Mouse (Mus musculus): ENCODE results near the gene Gm4491.

Gm4491 gene

DNA sequence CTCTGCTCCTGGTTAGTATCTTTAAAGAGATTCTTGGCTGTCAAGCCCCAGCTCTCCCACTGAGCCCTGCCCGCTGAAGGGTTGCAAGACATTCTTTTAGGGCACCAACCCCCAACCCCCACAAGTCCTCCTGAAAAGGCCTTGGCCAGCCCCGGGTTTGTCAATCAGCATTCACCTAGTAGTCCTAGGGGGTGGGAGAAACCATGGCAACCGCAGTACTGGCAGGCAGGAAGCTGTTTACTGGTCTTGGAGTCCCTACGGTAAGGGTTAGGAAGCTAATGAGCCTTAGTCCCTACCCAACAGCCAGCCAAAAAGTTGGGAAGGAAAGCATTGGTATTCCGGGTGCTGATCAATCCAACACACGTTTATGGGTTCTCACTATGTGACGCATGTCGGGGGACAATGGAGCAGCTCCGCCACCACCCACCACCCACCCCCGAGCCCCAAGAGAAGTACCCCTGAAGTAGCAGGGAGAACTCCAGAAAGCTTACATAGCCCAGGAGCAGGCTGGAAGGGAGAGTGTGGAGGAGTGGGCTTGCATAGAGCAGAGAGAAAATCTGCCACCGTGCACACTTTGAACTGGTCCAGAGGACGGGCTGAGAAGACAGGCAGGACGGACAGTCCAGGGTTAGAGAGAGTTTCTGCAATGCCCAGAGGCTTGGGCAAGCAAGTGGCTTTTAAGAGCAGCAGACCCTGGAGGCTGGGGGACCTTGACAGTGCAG is at the start of gene Gm4491:
Gene Gm4491, minus strand, starts transcription at position 61 of the 722 bp plus-strand sequence.
- no peak for DNase-seq (ENCODE audit: low spot score)

DNA sequence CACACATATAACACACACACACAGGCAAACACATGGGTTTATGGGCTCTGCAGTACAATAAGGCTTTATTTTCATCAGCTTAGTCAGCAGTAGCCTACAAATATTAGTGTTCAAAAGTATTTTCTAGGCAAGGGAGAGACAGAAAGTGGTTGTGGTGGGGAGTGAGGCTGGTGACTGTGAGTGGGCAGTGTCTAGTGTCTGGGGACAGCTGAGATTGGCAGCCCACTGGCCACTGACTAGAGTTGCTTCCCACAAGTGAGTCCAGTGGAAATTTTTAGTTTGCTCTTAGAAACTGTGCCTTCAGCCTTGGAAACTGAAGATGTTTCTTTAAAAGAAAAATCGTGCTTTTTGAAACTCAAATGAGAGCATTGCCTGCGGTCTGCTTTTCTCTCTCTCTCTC is 46.1 kb upstream of the Gm4491 start:
- DNase-seq (ENCODE audit: low spot score): no peak

DNA sequence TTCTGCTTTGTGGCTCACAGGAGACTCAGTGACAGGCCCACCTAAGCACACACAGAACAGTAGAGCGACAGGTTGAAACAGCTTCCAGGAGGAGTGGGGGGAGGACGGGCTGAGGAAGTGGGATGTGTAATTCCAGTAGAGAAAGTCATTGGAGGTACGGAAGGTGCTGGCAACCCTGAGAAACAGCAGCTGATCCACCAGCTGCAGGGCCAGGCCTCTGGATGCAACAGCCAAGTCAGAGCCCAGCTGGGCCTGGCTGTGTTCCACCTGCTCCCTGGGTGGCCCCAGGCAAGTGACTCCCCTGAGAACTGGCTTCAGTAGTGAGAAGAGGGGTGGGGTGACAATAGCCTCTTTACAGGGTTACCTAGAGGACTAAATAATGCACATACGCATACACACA is 45.5 kb upstream of the Gm4491 start:
- peak; percentile 75 for DNase-seq (ENCODE audit: low spot score)

DNA sequence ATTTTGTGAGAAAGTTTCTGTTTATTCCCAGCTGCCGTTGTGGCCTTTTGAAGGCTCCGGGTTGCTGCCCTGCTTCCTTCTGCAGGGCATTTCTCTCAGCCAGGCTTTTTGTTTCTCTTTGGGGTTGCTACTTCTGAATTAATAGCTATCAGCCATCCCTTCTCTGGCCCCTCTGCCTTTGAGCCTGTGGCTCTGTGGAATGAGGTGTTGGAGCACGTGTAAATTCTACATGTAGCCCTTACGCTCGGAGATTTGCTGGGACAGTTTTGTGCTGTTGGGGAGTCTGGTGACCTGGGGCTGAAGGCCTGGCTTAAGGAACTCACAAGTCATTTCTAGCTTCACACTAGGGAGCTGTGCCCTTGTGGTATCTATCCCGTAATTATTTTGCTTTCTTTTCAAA is 39.2 kb upstream of the Gm4491 start:
- DNase-seq (ENCODE audit: low spot score): no peak

DNA sequence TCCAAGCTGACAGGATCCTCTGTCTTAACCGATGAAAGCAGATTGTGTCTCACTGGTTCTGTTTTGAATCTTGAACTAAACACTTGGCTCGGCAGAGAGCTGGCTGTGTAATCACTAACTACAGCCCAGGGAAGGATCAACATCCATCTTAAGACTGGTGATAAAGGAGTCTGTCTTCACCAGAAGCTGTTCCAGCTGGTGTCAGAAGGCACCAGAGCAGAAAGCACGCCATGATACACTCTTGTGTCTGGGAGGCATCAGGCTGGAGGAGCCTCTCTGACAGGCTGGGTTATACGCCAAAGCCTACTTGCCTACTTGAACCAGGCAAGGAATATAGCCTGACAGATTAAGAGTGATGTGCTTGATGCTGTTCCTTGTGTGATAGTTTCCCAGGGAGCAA is 30.1 kb upstream of the Gm4491 start:
- no peak for DNase-seq (ENCODE audit: low spot score)

DNA sequence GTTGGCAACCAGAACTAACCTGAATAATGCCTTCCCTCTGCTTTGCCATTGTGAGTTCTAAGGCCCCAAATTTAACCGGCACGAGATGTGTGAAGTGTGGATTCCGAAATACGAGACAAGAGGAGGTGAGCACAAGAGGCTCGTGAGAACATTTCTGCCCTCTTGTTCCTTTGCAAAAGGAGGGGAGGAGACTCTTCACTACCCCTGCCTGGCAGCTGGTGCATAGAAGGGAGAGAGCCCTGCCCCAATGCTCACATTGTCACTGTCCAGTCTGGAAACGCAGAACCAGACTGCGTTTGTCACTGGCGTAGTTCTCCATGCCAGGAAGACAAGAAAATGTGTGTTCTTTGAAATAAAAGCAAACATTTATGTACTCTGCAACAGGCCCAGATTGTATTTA is 19.6 kb upstream of the Gm4491 start:
- no peak for DNase-seq (ENCODE audit: low spot score)

DNA sequence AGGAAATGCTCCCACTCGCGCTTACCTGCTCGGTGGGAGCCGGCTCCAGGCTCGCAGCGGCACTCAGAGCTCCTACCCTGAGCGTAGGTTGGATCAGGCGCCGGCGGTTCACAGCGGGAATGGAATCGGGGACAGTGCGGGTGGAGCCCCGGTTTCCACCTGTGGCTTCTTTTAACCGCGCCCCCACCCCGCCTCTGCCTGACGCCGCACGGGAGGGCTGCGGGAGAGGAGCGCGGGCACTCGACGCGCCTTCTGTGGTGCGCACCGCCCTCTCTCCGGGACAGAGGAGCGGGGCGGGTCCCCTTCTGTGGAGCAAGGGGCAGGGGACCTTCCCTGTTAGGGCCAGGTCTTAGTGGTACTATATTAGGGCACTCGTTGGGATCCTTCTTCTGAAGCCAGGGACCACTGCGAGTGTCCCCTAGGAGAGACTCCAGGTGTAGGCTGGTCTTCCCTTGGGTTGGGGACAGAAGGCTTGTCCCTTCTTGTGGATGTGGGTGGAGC is 17.5 kb upstream of the Gm4491 start, which contains the start of gene Gjb6:
Gene Gjb6, minus strand, starts transcription at position 451 of the 501 bp plus-strand sequence.
- DNase-seq (ENCODE audit: low spot score): no peak

DNA sequence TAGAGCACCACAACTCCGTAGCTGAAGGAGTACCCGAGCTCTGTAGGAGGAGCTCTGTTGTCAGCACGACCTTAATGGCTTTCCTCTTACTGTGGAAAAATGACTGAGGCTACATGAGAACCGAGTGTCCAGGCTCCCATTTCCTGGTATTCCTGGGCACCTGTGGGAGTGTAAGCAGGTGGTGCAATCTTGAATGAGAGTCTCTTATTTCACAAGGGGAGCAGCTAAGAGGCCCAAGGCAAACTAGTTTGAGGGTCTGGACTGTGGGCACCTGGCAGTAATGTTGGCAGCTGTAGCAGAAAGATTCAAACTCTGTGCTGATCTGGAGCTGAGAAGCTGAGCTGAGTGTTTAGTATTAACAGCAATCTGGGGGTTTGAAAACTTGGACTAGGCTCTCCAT is 11.7 kb upstream of the Gm4491 start:
- no peak for DNase-seq (ENCODE audit: low spot score)

DNA sequence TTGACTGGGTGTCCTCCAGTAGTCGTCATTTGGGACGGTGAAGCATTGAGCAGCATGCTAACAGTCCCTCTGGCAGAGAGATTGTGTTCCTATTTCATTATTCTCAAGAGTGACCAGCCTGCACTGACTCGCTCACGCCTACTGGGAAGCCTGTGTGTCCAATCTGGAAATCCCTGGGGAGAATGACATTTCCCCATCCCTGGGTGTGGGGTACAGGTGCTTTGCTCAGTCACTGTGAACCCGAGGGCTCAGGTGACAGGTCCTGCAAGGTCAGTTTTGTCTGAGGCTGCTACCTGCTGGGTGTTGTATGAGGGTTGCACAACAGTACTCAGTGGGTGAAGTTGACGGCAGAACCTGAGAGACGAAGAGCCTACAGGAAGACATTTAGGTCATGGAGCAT is 6.6 kb upstream of the Gm4491 start:
- DNase-seq (ENCODE audit: low spot score): no peak

DNA sequence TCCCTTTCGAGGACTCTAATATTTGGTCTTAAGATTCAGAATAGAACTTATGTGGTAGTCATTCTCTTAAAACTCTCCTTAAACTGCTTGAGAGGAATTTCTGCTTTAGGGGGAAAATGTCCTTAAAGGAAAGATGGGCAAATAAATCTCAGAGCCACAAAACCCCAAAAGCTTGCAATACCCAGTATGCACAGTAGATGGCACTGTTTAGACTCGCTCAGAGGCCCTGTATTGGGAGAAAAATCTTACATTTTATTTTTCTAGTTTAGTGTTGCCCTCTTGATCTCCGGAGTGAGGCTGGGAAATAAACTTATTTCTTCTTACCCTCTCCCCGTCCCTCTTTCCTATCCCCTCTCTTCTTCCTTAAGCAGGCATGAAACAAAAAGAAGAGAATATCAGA is 6.5 kb downstream of the Gm4491 start:
- peak; percentile 67 for DNase-seq (ENCODE audit: low spot score)

DNA sequence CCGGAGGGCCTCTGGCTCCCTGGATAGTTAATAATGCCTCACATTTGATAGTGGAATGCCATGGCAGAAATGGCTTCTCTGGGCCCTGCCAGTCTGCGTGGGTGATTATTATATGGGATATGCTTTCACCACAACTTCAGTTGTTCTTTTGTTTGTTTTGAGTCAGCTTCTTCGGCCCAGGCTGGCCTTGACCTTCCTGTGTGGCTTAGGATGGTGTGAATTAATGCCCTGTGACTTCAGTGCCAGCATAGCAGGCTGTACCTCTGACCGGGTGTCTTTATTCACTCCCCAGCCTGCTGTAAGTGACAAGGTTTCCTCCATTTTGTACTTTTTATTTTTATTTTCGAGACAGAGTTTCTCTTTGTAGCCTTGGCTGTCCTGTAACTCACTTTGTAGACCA is 7.8 kb downstream of the Gm4491 start:
- no peak for DNase-seq (ENCODE audit: low spot score)

DNA sequence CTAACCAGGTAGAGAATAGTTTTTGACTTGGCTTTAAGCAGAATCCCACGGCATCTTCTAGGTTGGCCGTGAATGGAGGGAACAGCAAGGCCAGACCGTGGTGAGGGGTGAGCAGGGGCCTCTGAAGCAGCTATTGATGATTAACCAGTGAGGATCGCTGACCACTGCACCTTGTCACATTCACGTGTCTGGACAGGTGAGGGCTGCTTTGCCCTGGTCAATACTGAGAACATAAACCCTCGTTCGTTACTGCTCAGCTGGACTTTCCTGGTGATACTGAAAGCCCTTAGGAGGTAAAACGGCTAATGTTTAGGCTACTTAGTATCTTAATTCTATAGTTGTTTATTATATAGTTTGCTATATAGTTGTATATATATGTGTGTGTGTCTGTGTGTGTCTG is 8.6 kb downstream of the Gm4491 start:
- DNase-seq (ENCODE audit: low spot score): no peak

DNA sequence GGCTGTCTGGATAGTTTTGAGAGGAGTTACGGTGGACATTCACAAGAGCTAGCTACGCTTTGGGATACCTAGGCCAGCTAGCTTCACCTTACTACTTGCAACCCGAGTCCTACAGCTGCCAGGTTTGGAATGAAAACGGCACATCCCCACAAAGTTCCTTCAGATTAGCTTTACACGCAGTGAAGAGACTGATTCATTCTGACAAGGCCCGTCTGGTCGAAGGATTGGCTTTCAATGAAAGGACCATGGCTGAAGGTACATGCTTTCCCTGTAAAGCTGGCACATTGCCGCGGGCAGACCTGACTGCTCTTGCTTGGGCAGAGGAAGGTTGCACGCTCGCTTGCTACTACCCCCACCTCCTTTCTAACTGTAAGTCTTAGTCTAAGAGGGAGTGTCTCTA is 10.0 kb downstream of the Gm4491 start:
- no peak for DNase-seq (ENCODE audit: low spot score)

DNA sequence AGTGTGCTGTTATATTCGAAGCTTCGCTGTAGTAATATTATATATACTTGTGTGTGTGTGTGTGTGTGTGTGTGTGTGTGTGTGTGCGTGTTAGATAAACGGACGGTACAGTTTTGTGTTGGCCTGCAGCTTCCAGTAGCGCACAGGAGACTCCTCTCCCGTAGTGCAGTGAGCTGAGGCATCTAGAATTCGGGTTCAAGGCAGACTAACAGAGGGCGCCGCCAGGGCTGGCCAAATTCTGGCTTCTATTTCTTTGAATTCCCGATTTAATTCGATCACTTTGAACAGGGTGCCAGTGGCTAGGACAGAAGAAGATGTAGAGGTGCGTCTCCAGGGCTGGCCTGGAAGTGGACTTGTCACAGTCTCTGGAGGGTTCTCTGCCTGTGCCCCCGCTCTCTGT is 10.6 kb downstream of the Gm4491 start:
- no peak for DNase-seq (ENCODE audit: low spot score)

DNA sequence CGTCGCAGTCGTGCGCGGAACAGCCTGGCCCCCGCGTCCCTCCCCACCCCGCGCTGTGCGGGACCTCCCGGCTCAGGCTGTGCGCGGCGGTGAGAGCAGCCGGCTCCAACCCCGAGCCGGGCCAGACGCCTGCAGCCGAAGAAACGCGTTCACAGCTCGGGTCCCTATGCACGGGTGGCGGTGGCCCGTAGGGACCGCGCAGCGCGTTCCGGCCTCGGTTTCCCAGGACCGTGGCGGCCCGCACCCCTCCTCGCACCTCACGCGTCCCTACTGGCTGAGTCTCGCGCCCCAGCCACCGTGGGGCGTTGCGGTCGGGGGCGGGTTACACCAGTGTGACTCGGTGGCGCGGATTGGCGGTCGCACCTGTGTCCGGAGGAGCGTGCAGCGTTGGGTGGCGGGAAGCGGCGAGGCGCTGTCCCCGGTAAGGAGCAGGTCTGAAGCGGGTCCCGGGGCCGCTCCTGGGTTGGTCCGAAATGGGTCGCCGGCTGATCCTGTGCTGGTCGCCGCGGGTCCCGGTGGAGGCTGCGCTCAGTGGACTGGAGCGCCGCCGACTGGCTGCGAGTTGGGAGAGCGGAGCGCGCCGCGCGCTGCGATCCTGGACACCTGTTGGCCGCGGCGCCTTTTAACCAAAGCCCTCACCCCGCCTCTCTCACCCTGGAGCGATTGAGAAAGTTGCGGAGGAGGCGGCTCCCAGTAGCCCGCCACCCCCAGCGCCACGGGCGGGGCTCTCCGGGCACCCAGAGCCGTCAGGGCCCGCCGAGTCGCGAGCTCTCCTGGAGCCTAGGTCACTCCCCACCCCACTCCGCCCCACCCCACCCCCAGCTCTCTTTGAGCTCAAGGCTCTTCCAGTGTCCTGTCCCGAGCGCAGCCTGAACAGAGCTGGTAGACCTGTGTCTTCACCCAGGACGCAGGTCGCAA is 11.3 kb downstream of the Gm4491 start, which contains the start of gene Gjb2:
Gene Gjb2, minus strand, starts transcription at position 597 of the 918 bp plus-strand sequence.
- DNase-seq (ENCODE audit: low spot score): peak; percentile 69

DNA sequence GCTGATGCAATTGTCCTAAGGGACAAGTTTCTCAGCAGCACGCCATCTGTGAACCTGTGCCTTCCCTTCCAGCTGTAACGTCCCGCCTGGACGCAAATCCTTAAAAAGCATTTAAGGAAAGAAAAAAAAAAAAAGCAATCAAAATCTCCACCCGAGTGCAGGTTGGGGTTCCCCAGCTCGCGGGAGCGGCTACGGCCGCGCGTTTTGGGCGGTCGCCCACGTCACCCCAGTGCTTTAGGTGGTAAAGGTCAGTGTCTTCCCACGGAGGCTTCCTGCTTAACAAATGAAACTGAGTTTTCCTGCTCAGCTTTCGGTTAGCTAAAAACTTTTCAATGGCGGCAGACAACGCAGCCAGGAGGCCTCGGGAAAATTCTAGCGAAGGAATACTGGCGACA is 12.0 kb downstream of the Gm4491 start:
- no peak for DNase-seq (ENCODE audit: low spot score)

DNA sequence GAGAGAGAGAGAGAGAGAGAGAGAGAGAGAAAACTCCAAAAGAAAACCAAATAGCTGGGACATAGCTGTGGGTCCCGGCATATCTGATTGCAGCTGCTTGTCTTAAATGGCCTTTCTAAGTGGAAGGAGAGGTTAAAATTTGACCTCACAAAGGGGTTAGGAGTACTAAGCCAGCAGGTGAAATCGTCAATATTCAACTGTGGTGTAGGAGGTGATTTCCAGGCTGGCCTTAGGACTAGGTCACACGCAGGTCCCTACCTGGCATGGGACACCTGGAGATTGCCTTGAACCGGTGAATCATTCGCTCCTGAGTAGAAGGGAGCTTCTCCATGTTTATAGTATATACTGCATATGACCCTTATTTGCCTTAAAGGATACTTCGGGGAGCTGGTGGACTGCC is 12.6 kb downstream of the Gm4491 start:
- no peak for DNase-seq (ENCODE audit: low spot score)

DNA sequence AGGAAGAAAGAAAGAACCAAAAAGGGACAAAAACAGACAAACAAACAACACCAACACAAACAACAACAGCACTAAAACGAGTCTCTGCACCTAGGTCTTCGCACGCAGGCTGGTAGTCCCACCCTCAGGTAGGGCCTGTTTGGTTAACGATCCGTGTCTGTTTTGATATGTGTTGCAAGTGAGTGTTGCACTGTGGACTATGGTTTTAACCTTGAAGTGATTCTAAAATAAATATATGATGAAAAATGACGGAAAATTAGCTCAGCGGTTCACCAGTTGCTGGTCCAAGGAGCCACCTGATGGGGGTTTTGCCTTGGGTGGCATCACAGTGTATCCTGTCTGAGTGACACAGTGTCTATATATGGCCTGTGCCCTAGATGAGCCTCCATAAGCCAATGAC is 14.1 kb downstream of the Gm4491 start:
- no peak for DNase-seq (ENCODE audit: low spot score)

DNA sequence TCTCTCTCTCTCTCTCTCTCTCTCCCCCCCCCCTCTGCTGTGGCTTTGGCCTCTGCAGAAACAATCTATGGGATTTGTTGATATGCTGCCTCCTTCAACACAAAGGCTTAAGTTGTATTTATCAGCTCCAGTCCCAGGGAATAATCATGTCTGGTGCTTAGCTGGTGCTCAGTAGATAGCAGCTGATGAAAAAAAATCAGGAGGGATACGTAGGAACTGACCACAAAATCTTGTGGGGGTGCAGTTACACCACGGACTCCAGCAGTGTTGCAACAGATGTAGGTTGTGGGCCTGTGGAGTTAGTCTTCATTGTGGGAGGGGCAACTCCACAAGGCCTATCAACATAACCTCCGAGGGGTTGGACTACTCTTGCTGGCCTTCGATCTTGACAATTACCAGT is 19.8 kb downstream of the Gm4491 start:
- no peak for DNase-seq (ENCODE audit: low spot score)

DNA sequence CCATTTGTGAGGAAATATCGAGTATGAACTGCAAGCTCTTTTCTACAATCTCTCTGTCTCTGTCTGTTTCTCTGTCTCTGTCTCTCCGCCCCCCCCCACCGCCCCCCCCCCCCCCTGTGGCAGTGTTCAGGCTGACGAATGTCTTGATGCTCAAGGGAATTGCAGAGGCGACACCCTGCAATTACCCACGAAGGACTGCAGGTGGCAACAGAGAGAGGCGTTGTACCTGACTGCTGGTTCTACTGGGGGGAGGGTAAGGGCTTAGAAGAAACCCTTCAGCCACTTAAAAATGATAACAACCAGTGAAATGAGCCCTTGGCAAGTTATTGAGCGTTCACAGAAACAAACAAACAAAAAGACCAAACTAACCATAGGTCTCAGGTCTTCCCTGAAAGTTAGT is 22.7 kb downstream of the Gm4491 start:
- DNase-seq (ENCODE audit: low spot score): peak; percentile 62

DNA sequence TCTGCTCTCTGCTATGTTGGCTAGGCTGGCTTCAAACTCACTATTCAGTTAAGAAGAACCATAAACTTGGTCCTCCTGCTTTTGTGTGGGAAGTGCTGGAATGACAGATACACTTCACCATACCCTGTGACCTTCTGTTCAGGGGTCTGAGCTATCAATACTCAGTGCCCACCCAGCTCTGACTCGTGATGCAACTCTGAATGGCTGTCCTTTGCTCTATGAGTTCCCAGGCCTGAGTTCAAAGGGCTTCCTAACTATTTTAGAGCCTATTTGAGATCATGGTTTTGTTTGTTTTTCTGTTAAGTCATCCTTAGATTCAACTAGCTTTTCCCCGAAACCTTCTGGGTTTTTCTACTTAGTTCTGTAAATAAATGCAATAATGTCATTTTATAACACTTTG is 25.7 kb downstream of the Gm4491 start:
- DNase-seq (ENCODE audit: low spot score): no peak

DNA sequence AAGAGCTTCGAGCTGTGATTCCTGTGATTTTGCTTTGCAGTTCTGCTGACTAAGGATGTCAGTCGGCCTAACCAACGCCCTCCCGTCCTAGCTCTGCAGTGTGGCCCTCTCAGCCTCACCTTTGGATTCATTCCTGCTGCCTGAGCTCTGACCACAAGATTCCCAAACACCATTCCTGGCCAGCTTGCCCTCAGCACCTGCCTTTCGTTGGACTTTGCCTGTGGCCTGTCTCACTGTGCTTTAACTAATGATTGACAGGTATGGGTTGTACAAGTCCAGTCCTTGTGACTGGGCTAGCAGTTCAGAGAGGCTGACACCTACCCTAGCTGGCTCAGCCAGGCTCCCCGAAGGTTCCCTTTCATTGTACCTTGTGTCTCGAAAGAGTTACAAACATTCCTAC is 26.6 kb downstream of the Gm4491 start:
- DNase-seq (ENCODE audit: low spot score): no peak

DNA sequence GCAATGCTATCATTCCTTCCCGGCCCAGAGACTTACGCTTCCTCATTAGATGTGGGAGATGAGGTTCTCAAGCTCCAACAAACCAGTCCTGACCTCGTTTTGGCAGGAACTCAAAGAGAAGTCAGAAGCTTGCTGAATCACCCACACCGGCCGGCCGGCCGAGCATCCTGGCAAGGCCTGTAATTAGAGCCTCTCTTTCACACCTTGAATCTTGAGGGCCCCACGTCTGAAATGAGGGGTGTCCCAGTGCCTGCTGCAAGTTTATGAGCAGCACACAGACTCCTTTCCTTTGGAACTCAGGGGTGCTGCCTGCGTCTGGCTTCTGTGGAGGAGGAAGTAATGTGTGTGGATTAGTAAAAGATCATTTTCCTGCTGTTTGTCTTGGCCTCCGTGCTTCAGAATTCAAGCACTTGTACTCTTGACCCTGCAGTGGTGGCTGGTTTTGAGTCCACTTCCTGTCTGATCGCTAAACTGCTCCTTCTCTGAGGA is 31.5 kb downstream of the Gm4491 start:
- no peak for DNase-seq (ENCODE audit: low spot score)

All from testis, postnatal 10 days (tissue).